Mouse (Mus musculus) kidney, adult 18-20 months (tissue): ENCODE measurements at regions not wholly inside any gene's neighbourhood (a gene's known extent, or its start where the extent isn't known, plus 50 kb on each side); places are given as distances from the start of the nearest gene placed in this dataset.

Source experiments
- DNase-seq: peaks from one replicate; pipeline ENCODE4 v3.0.0; 2021

DNA sequence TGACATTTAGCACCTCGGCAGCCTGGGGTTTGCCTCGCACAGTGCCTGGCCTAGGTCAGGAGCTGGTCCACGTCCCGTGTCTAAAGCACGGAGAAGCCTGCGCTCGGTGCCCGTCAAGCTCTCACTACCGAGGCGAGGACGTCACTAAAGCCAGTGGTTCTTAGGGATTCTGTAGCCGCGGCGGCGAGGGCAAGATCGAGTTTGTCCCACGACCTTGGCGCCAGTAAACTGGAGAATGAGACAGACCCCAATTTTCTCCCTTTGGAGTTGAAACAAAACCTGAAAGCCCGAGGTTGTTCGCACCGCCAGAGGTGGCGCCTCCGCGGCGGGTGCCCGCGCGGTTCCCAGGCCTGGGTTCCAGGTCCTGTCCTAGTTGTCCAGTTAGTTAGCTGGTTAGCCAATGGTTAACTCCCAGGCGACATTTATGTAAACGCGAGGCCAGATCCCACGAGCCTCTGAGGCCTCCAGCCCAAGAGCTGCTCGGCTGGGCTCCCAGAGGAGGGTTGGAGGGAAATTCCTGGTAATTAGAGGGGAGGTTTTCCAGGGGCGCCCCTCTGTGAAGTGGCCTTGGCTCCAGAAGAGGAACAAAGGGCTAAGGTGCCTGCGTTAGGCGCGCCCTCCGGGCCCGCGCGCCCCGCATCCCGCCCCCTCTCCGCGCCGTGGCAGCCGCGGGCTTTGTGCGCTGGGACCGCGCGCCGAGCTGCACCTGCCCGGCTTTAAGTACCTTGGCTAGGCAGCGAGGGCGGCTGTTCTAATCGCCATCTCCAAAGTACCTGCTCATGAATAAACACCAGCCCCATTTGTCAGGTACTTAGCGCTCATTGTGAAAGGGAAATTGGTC, 74.0 kb downstream of the Rhcg start:
- no peak for DNase-seq

GRCm38 (mm10) chr7:79542379-79543015, 75.0 kb downstream of the Rhcg start:
- DNase-seq, result no peak

- no peak for DNase-seq
Observed at GRCm38 (mm10) chr7:79540246-79540645, 74.1 kb upstream of the Polg start.

- DNase-seq, result no peak
Observed at GRCm38 (mm10) chr7:79539426-79539825, 73.3 kb upstream of the Polg start.

GRCm38 (mm10) chr7:79536157-79536641, 70.0 kb upstream of the Polg start:
- DNase-seq, result no peak

DNA sequence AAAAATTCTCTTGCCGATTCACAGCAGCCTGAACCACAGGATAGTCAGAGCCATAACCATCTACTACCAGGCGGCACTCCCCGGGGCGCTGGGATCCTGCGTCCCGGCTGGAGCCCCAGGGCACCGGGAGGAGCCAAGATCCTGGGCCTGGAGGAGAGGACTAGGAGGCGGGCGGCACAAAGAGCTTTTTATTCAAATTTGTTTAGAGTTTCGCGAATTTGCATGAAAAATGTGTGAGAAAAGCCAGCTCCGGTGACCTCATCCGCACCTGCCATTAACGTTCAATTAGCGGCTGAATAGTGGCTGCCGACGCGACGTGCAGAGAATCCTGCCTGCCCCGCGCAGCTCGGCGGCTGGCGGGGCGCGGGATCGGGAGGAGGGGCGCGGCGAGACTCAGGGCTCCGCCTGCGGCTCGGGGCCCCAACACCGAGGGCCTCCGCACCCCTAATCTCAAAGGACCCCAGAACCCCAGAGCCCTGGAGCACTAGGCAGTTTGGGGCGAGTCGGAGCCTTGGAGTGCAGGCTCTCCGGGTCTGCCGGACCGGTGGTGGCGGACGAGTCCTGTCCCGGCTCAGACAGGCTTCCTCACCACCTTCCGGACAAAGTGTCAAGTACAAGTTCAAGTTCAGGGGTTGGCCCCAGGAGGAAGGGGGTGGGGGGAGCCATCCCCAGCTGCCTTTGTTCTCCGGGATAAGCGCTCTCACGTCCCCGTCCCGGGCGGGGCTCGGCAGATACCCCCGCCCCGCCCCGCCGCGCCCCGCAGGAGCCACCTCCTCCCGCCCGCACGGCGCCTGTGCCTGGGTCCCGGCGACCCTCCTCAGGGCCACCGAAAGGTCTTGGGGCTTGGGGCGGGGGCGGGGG, 69.3 kb upstream of the Polg start:
- peak; percentile 35 for DNase-seq

DNA sequence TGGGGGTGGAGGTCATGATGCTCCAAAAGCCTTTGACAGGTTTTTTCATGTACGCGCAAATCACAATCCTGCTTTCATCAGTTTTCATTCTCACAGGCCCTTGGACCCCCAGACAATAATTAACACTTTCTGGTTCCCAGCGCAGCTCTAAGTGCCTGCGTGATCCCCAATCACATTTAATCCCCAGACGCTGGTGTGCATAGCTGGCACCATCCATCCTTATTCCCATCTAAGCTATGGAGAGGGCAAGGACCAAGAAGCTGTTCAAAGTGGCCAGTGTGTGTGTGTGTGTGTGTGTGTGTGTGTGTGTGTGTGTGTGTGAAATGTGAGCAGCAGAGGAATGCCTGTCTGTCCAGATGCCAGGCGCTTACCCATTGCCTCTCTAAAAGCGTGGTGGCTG, 68.7 kb upstream of the Polg start:
- no peak for DNase-seq

DNA sequence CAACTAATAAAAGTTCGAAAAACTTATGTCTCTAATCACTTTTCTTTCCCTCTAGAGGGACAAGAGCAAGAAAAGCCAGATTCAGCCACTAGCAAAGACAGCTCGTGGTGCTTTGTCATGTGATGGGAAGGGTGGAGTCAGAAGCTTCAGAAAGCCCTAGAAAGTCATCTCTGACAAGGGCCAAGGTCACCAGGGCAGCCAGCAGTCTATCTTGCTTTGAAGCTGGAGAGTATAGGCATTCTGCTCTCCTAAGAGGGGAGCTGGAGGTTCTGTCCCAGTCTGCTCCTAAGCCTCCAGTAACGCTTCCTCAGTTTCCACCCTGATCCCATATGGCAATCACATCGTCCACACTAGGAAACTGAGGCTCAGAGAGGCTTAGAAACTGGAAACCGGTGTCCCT, 68.2 kb upstream of the Polg start:
- DNase-seq, result no peak

DNA sequence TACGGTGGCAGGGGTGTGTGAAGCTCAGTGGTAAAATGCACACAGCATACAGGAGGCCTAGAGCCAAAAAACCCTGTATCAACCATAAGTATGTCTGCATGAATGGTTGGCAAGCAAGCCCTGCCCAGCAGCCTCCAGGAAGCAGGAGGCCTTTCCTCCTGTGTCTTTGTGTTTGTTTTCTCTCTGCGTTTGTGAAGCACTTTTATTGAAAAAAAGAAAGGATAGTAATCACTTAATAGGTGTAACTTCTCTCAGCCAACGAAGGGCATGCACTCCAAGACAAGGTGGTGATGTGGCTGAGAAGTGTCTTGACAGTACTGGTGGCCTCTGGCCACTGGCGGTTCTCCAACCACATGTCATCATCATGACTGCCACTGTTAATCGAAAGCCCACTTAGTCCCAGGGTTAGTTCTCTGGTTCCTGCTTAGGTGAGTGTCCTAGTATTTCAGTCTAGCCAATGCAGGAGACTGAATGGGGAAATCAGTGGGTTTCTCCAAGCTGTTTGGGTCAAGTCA, 66.5 kb upstream of the Polg start:
- no peak for DNase-seq

GRCm38 (mm10) chr7:79531551-79532356, 65.6 kb upstream of the Polg start:
- DNase-seq, result no peak

GRCm38 (mm10) chr7:79531142-79531541, 65.0 kb upstream of the Polg start:
- DNase-seq, result no peak

- no peak for DNase-seq
Observed at GRCm38 (mm10) chr7:79529480-79529879, 63.3 kb upstream of the Polg start.

DNA sequence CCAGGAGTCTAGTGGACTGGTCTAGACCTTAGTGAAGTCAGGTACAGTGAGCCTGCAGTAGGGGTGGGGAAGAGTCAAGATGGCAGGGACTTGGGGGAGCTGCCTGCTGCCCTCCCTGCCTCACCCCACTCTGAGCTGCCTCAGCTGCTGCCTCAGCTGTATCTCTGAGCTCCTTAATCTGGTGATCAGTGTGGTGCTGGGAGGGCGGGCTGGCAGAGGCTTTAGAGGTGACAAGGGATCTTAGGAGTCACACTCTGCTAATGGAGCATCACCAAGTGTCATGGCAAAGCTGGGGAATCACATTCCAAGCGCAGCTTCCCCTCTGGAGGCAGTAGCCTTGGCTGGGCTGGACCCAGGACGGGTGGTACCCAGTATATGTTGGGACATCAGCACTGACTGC, 61.8 kb upstream of the Polg start:
- DNase-seq, result no peak

DNA sequence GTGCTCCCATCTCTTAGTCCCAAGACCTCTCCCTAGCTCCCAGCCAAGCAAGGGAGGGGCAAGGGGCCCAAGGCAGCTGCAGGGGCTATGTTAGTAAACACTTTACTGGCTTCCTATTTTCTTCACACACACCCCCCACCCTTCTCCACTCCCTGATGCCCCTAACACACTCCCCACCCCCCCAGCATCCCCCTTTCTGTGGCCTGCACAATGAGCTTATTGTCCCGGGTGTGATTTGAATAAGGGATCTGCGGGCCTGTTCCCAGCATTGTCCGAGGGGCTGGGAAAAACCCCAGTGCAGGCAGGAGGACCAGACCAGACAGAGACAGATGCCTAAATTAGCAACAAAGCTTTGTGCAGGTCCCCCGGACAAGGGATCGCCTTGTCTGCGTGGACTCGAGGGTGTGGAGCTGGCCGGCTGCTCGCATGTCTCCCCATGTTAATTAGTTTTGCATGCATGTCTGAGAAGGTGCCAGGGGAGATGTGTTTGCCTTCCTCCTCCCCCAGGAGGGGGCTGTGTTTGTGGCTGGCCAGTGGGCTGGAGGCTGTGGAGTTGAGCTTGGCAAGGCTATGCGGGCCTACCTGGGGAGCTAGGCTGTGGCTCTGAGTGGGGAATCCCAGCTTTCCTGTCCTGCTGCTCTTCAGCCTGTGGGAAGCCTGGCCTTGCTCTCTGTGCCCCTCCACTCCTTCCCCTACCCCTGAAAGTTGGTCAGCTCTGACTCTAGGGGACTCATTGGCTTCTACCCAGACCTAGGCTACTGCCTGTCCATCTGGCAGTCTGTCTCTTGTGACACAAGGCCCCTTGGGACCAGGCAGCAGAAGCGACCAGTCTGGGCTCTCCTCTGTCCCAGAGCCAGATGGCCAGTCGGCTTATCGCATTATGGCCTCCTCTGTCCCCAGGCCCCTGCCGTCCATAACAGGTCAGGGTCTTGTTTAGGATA, 59.8 kb upstream of the Polg start:
- no peak for DNase-seq

- DNase-seq, result no peak
Observed at GRCm38 (mm10) chr7:79524921-79525320, 58.8 kb upstream of the Polg start.

GRCm38 (mm10) chr7:79523696-79524095, 57.5 kb upstream of the Polg start:
- DNase-seq, result no peak

GRCm38 (mm10) chr7:79522046-79522445, 55.9 kb upstream of the Polg start:
- no peak for DNase-seq

DNA sequence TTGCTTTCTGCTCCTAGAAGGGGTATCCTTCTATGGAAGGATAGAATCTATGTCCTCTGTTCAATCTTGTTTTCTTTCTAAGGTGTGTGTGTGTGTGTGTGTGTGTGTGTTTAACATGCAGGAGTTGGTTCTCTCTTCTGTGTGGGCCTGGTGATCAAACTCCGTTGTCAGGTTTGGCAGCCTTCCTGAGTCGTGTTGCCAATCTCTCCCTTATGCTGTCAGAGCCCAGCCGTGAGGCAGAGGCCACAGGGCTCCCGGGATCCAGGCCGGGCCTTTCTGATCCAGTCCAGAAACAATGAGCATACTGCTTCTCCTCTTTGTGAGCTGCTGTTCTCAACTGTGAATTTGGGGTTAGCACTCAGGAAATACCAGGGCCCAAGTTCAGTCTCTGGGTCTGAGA, 55.1 kb upstream of the Polg start:
- no peak for DNase-seq

DNA sequence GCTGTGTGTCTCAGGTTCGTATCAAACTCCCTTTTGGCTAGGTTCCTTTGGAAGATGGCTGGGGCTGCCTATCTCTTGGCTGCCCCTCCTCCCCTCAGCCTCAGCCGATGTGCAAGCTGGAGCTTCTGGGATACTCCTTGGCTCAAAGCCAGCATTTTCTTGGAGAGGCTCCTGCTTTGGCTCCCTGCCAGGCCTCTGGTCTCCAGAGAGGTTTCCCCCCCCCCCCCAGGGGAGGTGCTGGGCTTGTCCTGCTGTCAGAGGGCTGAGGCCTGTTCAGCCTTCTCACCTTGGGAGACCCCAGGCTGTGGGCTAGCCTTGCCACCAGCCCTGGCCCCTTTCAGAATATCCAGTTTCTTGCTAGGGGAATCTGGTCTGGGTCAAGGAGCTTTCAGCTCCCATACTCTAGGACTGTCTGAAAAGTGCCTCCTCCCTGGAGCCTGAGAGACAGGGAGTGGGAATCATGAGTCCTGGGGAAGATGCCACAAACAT, 54.1 kb upstream of the Polg start:
- no peak for DNase-seq

DNA sequence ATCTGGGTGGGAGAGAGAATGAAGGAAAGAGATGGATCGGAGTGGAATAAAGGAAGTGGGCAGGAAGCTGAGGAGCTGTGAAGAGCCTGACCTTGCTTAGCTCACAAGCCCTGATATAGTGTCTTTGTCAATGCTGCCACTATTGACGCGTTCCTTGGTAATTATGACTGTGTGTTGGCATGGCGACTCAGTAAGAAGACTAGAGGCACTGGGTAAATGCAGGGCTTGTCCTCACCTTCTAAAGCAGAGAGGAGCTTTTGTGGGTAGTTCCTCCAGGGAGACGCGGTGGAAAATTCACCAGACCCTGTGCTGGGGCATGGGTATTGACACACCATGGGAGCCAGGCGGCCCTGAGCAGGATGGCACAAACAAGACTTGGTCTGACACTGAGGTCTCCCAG, 52.8 kb upstream of the Polg start:
- DNase-seq, result no peak
